Mouse (Mus musculus) activated CD4-positive, CD25-positive, alpha-beta regulatory T cell (primary cell): ENCODE data around the gene Olfr1104. TPM values are rescaled to one million over a fixed set of nuclear protein-coding genes. Genes with fewer than 3 reads are reported as not detected.

Experiments
- polyA plus RNA-seq, 2 experiments: library from polyadenylated mRNA; unstranded; fragments of 100-300 nt; shearing (Covaris generic); gene quantifications; one replicate each; pipeline ENCODE4 v1.2.1; 2017

The Olfr1104 gene
- not detected for polyA plus RNA-seq

DNA sequence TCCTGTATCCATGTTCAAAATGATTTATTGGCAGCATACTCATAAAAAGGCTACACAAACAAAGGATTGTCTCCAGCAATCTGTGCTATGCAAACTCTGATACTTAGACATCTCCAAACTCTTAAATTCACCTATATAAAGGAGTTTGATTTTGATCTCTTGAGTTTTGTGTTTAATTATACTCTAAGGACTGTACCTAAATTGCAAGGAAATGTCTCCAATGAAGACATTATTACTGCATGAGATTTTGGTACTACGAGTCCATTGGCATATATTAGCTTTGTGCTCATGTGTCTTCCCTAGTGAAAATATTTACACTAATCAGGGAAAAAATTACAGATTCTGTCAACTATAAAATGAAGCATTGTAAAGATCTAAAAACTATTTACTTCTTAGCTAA is at the start of gene Olfr1104:
Gene Olfr1104, minus strand, starts transcription at position 101 of the 400 bp plus-strand sequence.

DNA sequence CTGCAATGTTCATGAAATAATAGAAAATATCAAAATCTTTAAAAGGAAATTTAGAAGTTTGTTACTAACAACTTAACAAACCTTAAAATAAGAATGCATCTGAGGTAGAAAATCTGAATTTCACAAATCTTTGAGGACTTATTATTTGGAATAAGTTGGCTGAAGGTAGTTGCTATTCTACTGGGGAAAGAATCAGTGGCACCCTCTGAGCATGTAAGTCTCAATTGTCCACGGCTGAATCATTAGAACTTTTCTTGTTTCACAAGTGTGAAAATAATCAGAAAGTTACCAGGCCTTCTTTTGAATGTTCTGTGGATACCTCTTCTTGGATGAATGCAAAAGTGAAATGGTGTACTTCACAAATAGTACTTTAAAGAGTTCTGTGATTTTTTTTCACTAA is 48.8 kb upstream of the Olfr1104 start, which contains the start of gene Olfr1107:
Gene Olfr1107, minus strand, starts transcription at position 101 of the 400 bp plus-strand sequence.

GRCm38 (mm10) chr2:87052173-87052572 is 25.3 kb upstream of the Olfr1104 start, which contains the start of gene Olfr1106:
TSS of gene Olfr1106 (minus strand) at chr2:87052273.

GRCm38 (mm10) chr2:87036431-87036830 is 9.6 kb upstream of the Olfr1104 start, which contains the start of gene Olfr1105:
TSS of gene Olfr1105 (minus strand) at chr2:87036531.

DNA sequence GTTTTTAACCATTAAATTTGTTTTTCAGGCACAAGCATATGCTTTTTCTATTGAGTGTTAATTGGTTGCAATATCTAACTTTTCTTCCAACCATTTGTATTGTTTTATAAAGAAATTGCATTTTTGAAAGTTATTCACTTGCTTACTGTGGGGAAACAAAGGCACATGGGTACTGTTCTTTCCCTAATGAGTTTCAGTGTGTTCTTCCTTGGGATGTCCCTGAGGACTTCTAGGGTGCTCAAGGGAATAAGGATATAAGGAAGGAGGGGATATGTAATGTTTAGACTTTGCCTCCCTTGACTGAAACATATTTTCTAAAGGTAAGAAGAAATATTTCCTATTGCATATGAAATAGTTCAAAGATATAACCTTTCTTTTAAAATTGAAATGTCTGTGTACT is 28.8 kb downstream of the Olfr1104 start, which contains the start of gene Olfr1102:
Gene Olfr1102, plus strand, starts transcription at position 301 of the 400 bp plus-strand sequence.

DNA sequence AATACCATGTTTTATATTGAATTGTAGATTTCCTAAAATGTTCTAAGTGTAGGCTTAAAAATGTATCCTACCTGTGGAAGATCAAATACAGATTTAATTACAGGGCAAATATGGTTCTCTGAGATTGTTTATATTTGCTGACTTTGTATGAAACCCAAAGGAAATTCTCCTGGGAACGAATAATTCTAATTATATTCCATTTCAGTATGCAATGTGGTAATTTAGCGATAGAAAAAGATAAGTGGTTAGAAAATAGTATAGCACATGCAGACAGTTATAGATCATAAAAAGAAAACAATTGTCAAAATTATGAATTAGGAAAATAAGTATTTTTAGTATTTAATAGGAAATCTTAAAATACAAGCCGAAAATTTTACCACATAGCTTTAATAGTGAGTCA is 35.8 kb downstream of the Olfr1104 start, which contains the start of gene Olfr1101:
Gene Olfr1101, minus strand, starts transcription at position 101 of the 400 bp plus-strand sequence.

GRCm38 (mm10) chr2:86979854-86980253 is 47.0 kb downstream of the Olfr1104 start, which contains the start of gene Olfr1100:
TSS of gene Olfr1100 (minus strand) at chr2:86979954.

Other genes with a start within 250 kb of the Olfr1104 start
- gene Olfr1093, start 244.6 kb downstream of the Olfr1104 start, polyA plus RNA-seq = not detected
- gene Olfr141, start 217.1 kb downstream of the Olfr1104 start, polyA plus RNA-seq = not detected
- not detected for gene Olfr1094, start 202.4 kb downstream of the Olfr1104 start, polyA plus RNA-seq
- gene Olfr1095, start 175.4 kb downstream of the Olfr1104 start, polyA plus RNA-seq = under 1 TPM in 1 of 2 experiments, not detected in 1; 0.57 TPM
- gene Gm13723, start 152.3 kb downstream of the Olfr1104 start, polyA plus RNA-seq = under 1 TPM; 0.04 to 0.28 TPM
- gene Olfr1097, start 134.9 kb downstream of the Olfr1104 start, polyA plus RNA-seq = under 1 TPM in 1 of 2 experiments, not detected in 1; 0.17 TPM
- under 1 TPM in 1 of 2 experiments, not detected in 1; 0.37 TPM for gene Olfr1098, start 102.5 kb downstream of the Olfr1104 start, polyA plus RNA-seq
- not detected for gene Olfr1099, start 66.4 kb downstream of the Olfr1104 start, polyA plus RNA-seq
- gene Olfr1100, start 47.1 kb downstream of the Olfr1104 start, polyA plus RNA-seq = not detected
- not detected for gene Olfr1101, start 35.9 kb downstream of the Olfr1104 start, polyA plus RNA-seq
- gene Olfr1102, start 28.7 kb downstream of the Olfr1104 start, polyA plus RNA-seq = not detected
- gene Olfr1105, start 9.5 kb upstream of the Olfr1104 start, polyA plus RNA-seq = under 1 TPM; 0.11 TPM
- under 1 TPM in 1 of 2 experiments, not detected in 1; 0.18 TPM for gene Olfr1106, start 25.2 kb upstream of the Olfr1104 start, polyA plus RNA-seq
- gene Olfr1107, start 48.7 kb upstream of the Olfr1104 start, polyA plus RNA-seq = not detected
- under 1 TPM in 1 of 2 experiments, not detected in 1; 0.23 TPM for gene Olfr1109, start 68.9 kb upstream of the Olfr1104 start, polyA plus RNA-seq
- not detected for gene Olfr259, start 87.5 kb upstream of the Olfr1104 start, polyA plus RNA-seq
- gene Olfr1110, start 113.2 kb upstream of the Olfr1104 start, polyA plus RNA-seq = not detected
- gene Olfr1111, start 125.5 kb upstream of the Olfr1104 start, polyA plus RNA-seq = not detected
- not detected for gene Olfr1112, start 160.7 kb upstream of the Olfr1104 start, polyA plus RNA-seq
- not detected for gene Olfr1113, start 181.9 kb upstream of the Olfr1104 start, polyA plus RNA-seq
- not detected for gene Olfr1115, start 220.9 kb upstream of the Olfr1104 start, polyA plus RNA-seq
- gene Olfr1116, start 240.5 kb upstream of the Olfr1104 start, polyA plus RNA-seq = under 1 TPM in 1 of 2 experiments, not detected in 1; 0.17 TPM